In the genomic region with DNA sequence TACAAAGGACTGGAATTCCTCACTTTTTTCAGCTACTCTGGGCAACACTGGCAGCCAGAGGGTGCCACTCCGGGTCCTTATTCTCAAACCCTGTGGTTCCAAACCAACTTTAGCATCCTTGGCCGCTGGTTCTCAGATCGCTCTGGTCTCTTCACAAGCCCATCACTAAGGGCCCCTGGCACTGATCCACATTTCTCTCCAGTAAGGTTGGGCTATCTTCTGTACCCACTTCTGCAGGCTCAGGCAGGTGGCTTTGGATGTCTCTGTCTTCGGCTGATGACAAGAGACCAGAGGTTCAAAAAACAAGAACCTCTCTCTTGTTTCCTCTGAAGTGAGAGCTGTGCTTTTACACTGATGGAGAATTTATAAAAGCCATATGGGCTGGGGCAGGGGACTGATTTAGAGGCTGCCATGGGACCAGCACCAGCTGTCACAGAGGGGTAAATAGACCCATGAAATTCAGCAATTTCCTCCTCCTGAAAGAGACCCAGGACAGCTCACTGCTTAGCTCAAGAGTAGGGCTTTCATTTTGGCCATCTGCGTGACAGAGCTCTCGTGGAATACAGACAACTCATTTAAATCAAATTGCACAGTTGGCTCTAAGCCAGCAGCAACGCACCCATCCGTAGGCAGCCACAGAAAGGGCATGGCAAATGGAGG, we compare ENCODE assay signal across 8 mouse cellular contexts. TPM values are rescaled to one million over a fixed set of nuclear protein-coding genes. Genes with fewer than 3 reads are reported as not detected.
DNase-seq lines count a peak whose midpoint lies in the region; ATAC-seq and TF ChIP-seq lines count a peak whose summit lies in the region.
"Not testable (repeated sequence)": the region's sequence is repeated elsewhere in the genome, so short reads cannot be mapped to it uniquely, and the experiment has no call there.

No protein-coding gene starts in this region.

- not testable (repeated sequence) for H3K4me2 ChIP-seq in embryonic facial prominence, embryonic 11.5 days (ENCODE audit: low read depth, low read length); forebrain, embryonic 11.5 days (ENCODE audit: low read depth, low read length, severe bottlenecking); forebrain, embryonic 16.5 days (ENCODE audit: low read length); hindbrain, embryonic 14.5 days (replicated peaks); limb, embryonic 13.5 days (replicated peaks); midbrain, embryonic 12.5 days (replicated peaks); midbrain, postnatal 0 days (ENCODE audit: low read depth, low read length, poor library complexity, severe bottlenecking); neural tube, embryonic 15.5 days

- peak; percentile 81 for ATAC-seq in embryonic facial prominence, embryonic 11.5 days (replicated peaks; ENCODE audit: insufficient number of reproducible peaks, low FRiP score, low TSS enrichment, low read depth)
- 0 out of 2 replicates have a peak, but pooled peaks have one; percentile 44 for ATAC-seq in forebrain, embryonic 11.5 days (replicated peaks; ENCODE audit: low FRiP score)
- ATAC-seq in forebrain, embryonic 16.5 days = peak; percentile 95
- ATAC-seq in hindbrain, embryonic 14.5 days (ENCODE audit: low FRiP score) = peak; percentile 84
- ATAC-seq in limb, embryonic 13.5 days (ENCODE audit: low FRiP score, low read depth) = peak; percentile 64; the same call in 1 of the 2 replicates
- peak; percentile 88 for ATAC-seq in midbrain, embryonic 12.5 days (ENCODE audit: low FRiP score, low read depth)
- ATAC-seq in midbrain, postnatal 0 days (ENCODE audit: low FRiP score) = peak; percentile 50; the same call in 1 of the 2 replicates
- ATAC-seq in neural tube, embryonic 15.5 days (ENCODE audit: low FRiP score) = peak; percentile 65

- not testable (repeated sequence) for TF ChIP-seq CTCF in midbrain, postnatal 0 days (IDR thresholded peaks at IDR 0.05)

- H3K9ac ChIP-seq in embryonic facial prominence, embryonic 11.5 days (replicated peaks; ENCODE audit: low read length); forebrain, embryonic 11.5 days (ENCODE audit: low read length); forebrain, embryonic 16.5 days (replicated peaks; ENCODE audit: low read depth, low read length); hindbrain, embryonic 14.5 days; limb, embryonic 13.5 days; midbrain, embryonic 12.5 days (replicated peaks); midbrain, postnatal 0 days (replicated peaks; ENCODE audit: low read length, poor library complexity, severe bottlenecking); neural tube, embryonic 15.5 days (replicated peaks): not testable (repeated sequence)

- not testable (repeated sequence) for H3K4me3 ChIP-seq in embryonic facial prominence, embryonic 11.5 days (ENCODE audit: low read depth, low read length); forebrain, embryonic 11.5 days (ENCODE audit: low read depth, low read length); forebrain, embryonic 16.5 days (replicated peaks; ENCODE audit: low read length); hindbrain, embryonic 14.5 days (replicated peaks; ENCODE audit: low read length); limb, embryonic 13.5 days; midbrain, embryonic 12.5 days; midbrain, postnatal 0 days (ENCODE audit: low read depth, low read length); neural tube, embryonic 15.5 days (replicated peaks)

- WGBS in embryonic facial prominence, embryonic 11.5 days = no CpG with 5 or more reads among the region's 8 CpGs
- 86% methylated on average over 1 of the region's 8 CpGs for WGBS in forebrain, embryonic 11.5 days
- WGBS in forebrain, embryonic 16.5 days = 50% methylated on average over 1 of the region's 8 CpGs
- WGBS in hindbrain, embryonic 14.5 days = 88% methylated on average over 1 of the region's 8 CpGs
- WGBS in limb, embryonic 13.5 days = 88% methylated on average over 1 of the region's 8 CpGs
- 75% methylated on average over 1 of the region's 8 CpGs for whole genome bisulfite sequencing in midbrain, embryonic 12.5 days
- WGBS in midbrain, postnatal 0 days = 33% methylated on average over 1 of the region's 8 CpGs
- 40% methylated on average over 1 of the region's 8 CpGs for WGBS in neural tube, embryonic 15.5 days

- H3K27me3 ChIP-seq in embryonic facial prominence, embryonic 11.5 days (ENCODE audit: control insufficient read depth, insufficient read depth, low read length); forebrain, embryonic 11.5 days (ENCODE audit: control insufficient read depth, insufficient read depth, low read length); forebrain, embryonic 16.5 days (replicated peaks; ENCODE audit: control insufficient read depth, insufficient read depth, low read length); hindbrain, embryonic 14.5 days (ENCODE audit: control insufficient read depth, insufficient read depth, low read length); limb, embryonic 13.5 days; midbrain, embryonic 12.5 days; midbrain, postnatal 0 days (ENCODE audit: insufficient read depth, low read length); neural tube, embryonic 15.5 days (replicated peaks): not testable (repeated sequence)

- not testable (repeated sequence) for H3K27ac ChIP-seq in embryonic facial prominence, embryonic 11.5 days (replicated peaks; ENCODE audit: low read depth, low read length); forebrain, embryonic 11.5 days (ENCODE audit: low read depth, low read length); forebrain, embryonic 16.5 days (ENCODE audit: low read length); hindbrain, embryonic 14.5 days; limb, embryonic 13.5 days; midbrain, embryonic 12.5 days (replicated peaks); midbrain, postnatal 0 days (ENCODE audit: low read depth, low read length); neural tube, embryonic 15.5 days (replicated peaks)

- H3K9me3 ChIP-seq in embryonic facial prominence, embryonic 11.5 days (replicated peaks; ENCODE audit: control insufficient read depth, low read length); forebrain, embryonic 11.5 days (ENCODE audit: control insufficient read depth, low read length); forebrain, embryonic 16.5 days (ENCODE audit: control insufficient read depth, low read length); hindbrain, embryonic 14.5 days (ENCODE audit: control insufficient read depth, low read length); limb, embryonic 13.5 days; midbrain, embryonic 12.5 days; midbrain, postnatal 0 days (ENCODE audit: low read length); neural tube, embryonic 15.5 days (replicated peaks): not testable (repeated sequence)

- H3K4me1 ChIP-seq in embryonic facial prominence, embryonic 11.5 days (ENCODE audit: control insufficient read depth, insufficient read depth, low read length); forebrain, embryonic 11.5 days (replicated peaks; ENCODE audit: control insufficient read depth, insufficient read depth, low read length); forebrain, embryonic 16.5 days (replicated peaks; ENCODE audit: control insufficient read depth, insufficient read depth, low read length); hindbrain, embryonic 14.5 days (replicated peaks; ENCODE audit: control insufficient read depth, insufficient read depth, low read length); limb, embryonic 13.5 days; midbrain, embryonic 12.5 days; midbrain, postnatal 0 days (ENCODE audit: insufficient read depth, low read length); neural tube, embryonic 15.5 days: not testable (repeated sequence)

- not testable (repeated sequence) for DNase-seq in embryonic facial prominence, embryonic 11.5 days (ENCODE audit: low spot score); forebrain, embryonic 11.5 days (ENCODE audit: low spot score); hindbrain, embryonic 14.5 days (ENCODE audit: low spot score); midbrain, postnatal 0 days (ENCODE audit: low spot score)

- not testable (repeated sequence) for H3K36me3 ChIP-seq in embryonic facial prominence, embryonic 11.5 days (replicated peaks; ENCODE audit: control insufficient read depth, insufficient read depth, low read depth, low read length); forebrain, embryonic 11.5 days (ENCODE audit: control insufficient read depth, insufficient read depth, low read length); forebrain, embryonic 16.5 days (ENCODE audit: control insufficient read depth, insufficient read depth); hindbrain, embryonic 14.5 days (replicated peaks; ENCODE audit: control insufficient read depth, insufficient read depth); limb, embryonic 13.5 days; midbrain, embryonic 12.5 days; midbrain, postnatal 0 days (ENCODE audit: insufficient read depth, low read length); neural tube, embryonic 15.5 days

RNA-seq across cellular contexts. Expression of gene Dynlt1b, which starts 49.6 kb away (rescaled TPM):
- polyA plus RNA-seq in embryonic facial prominence, embryonic 11.5 days (2014; fragmentation: Nextera tagmentation; extraction: Ambion mirVana) = 546 and 573 TPM in 2 replicates
- 530 and 544 TPM in 2 replicates for polyA plus RNA-seq in forebrain, embryonic 11.5 days (2014; fragmentation: Nextera tagmentation; extraction: Ambion mirVana)
- polyA plus RNA-seq in forebrain, embryonic 16.5 days (2015; fragmentation: Nextera tagmentation; extraction: Ambion mirVana) = 783 and 897 TPM in 2 replicates
- polyA plus RNA-seq in hindbrain, embryonic 14.5 days (2014; fragmentation: Nextera tagmentation; extraction: Ambion mirVana) = 1,240 and 1,455 TPM in 2 replicates
- polyA plus RNA-seq in limb, embryonic 13.5 days (2015; fragmentation: Nextera tagmentation; extraction: Ambion mirVana) = 478 and 527 TPM in 2 replicates
- polyA plus RNA-seq in midbrain, embryonic 12.5 days (2016; fragmentation: Nextera tagmentation; extraction: Ambion mirVana) = 776 and 817 TPM in 2 replicates
- 443 and 625 TPM in 2 replicates for total RNA-seq in midbrain, postnatal 0 days (2014; rRNA removed)
- 1,251 and 1,314 TPM in 2 replicates for polyA plus RNA-seq in midbrain, postnatal 0 days (2015; fragmentation: Nextera tagmentation; extraction: Ambion mirVana)
- 1,064 and 1,207 TPM in 2 replicates for polyA plus RNA-seq in neural tube, embryonic 15.5 days (2015; fragmentation: Nextera tagmentation; extraction: Ambion mirVana)

Comparison
In these comparisons a context has a peak if more than half of its experiments do, and no peak if none do; other contexts are left out.
1. ATAC-seq: peak in every context shown above with its lines; median percentile 95 in forebrain, embryonic 16.5 days; 88 in midbrain, embryonic 12.5 days; 84 in hindbrain, embryonic 14.5 days; 81 in embryonic facial prominence, embryonic 11.5 days; 65 in neural tube, embryonic 15.5 days; 64 in limb, embryonic 13.5 days; 50 in midbrain, postnatal 0 days; 44 in forebrain, embryonic 11.5 days.